Mouse (Mus musculus) lung, embryonic 16.5 days (tissue): Measurements from ENCODE around the gene Rptor. TPM values are rescaled to one million over a fixed set of nuclear protein-coding genes. Genes with fewer than 3 reads are reported as not detected.

Source experiments
- ATAC-seq: fragments of 200-750 bp; cut with Nextera tagmentation; 2 replicates; pipeline ENCODE4 v1.8.0; 2017; ENCODE audit warnings: low read depth, mild to moderate bottlenecking, moderate library complexity
- H3K27ac ChIP-seq: fragments of 300-500 bp; sonication (generic); 2 replicates; pipeline ENCODE4 v1.5.1; 2014; ENCODE audit warnings: mild to moderate bottlenecking, control low read depth, low read length
- H3K27me3 ChIP-seq: fragments of 300-500 bp; sonication (generic); 2 replicates; pipeline ENCODE4 v1.6.1; 2014; ENCODE audit warnings: low read depth, low read length, mixed read lengths; ENCODE audit not compliant: control insufficient read depth, insufficient read depth
- H3K36me3 ChIP-seq: fragments of 300-500 bp; sonication (generic); 2 replicates; pipeline ENCODE4 v1.6.1; 2014; ENCODE audit warnings: low read length; ENCODE audit not compliant: control insufficient read depth, insufficient read depth
- H3K4me1 ChIP-seq: fragments of 300-500 bp; sonication (generic); replicated peaks from 2 replicates; pipeline ENCODE4 v1.6.1; 2014; ENCODE audit warnings: low read length, mixed read lengths; ENCODE audit not compliant: control insufficient read depth, insufficient read depth
- H3K4me2 ChIP-seq: fragments of 300-500 bp; sonication (generic); 2 replicates; pipeline ENCODE4 v1.6.1; 2014; ENCODE audit warnings: low read depth, low read length, control low read depth
- H3K4me3 ChIP-seq: fragments of 300-500 bp; sonication (generic); 2 replicates; pipeline ENCODE4 v1.5.1; 2014; ENCODE audit warnings: mild to moderate bottlenecking, low read length, control low read depth
- H3K9ac ChIP-seq: fragments of 300-500 bp; sonication (generic); 2 replicates; pipeline ENCODE4 v1.6.1; 2014; ENCODE audit warnings: low read length, control low read depth
- H3K9me3 ChIP-seq: fragments of 300-500 bp; sonication (generic); 2 replicates; pipeline ENCODE4 v1.6.1; 2016; ENCODE audit warnings: low read length; ENCODE audit not compliant: control insufficient read depth
- WGBS: fragments of 180-500 bp; shearing (Covaris S2); extraction: QIAGEN DNeasy Blood & Tissue Kit; methylation state at CpG from one replicate; pipeline ENCODE4 v1.1.7; 2014; 5-methylcytosine and 5-hydroxymethylcytosine counted together
- polyA plus RNA-seq: library from polyadenylated mRNA; unstranded; fragments of >200 nt; fragmentation: Nextera tagmentation; extraction: Ambion mirVana; gene quantifications from 2 replicates; pipeline ENCODE4 v1.2.1, GENCODE M21; 2015

Rptor gene
- polyA plus RNA-seq, 1 experiment from 2014 or later: 7.1 TPM

- Histone ChIP-seq H3K4me3 (no peak overlapping the region), H3K9ac (no peak overlapping the region), H3K27me3 (no peaks in the 10 kb centered on the region), H3K36me3 (no peaks in the 10 kb centered on the region), H3K9me3 (no peaks in the 10 kb centered on the region), H3K4me1 (no peaks in the 10 kb centered on the region; the same call in 1 of the 2 replicates), H3K27ac (no peak overlapping the region), H3K4me2 (no peak overlapping the region)
- ATAC-seq: no peak
- WGBS: 47% methylated on average over 3 of the region's 3 CpGs
Observed at GRCm38 (mm10) chr11:119621266-119621665, 18.6 kb downstream of the Rptor start.

- H3K9ac ChIP-seq: no peak overlapping the region
- no peaks in the 10 kb centered on the region for H3K27me3 ChIP-seq
- H3K4me2 ChIP-seq: no peak overlapping the region
- no peak overlapping the region for H3K27ac ChIP-seq
- H3K36me3 ChIP-seq: no peaks in the 10 kb centered on the region
- ATAC-seq: no peak
- H3K4me3 ChIP-seq: no peak overlapping the region
- H3K4me1 ChIP-seq: no peaks in the 10 kb centered on the region; the same call in 1 of the 2 replicates
- 79% methylated on average over 8 of the region's 8 CpGs for WGBS
- no peaks in the 10 kb centered on the region for H3K9me3 ChIP-seq
Observed at GRCm38 (mm10) chr11:119623800-119624199, 21.1 kb downstream of the Rptor start.

- 61% methylated on average over 4 of the region's 4 CpGs for WGBS
Observed at GRCm38 (mm10) chr11:119624401-119624800, 21.7 kb downstream of the Rptor start.

GRCm38 (mm10) chr11:119624955-119625354 is 22.2 kb downstream of the Rptor start:
- Histone ChIP-seq H3K36me3 (no peaks in the 10 kb centered on the region), H3K9ac (no peak overlapping the region), H3K4me1 (no peaks in the 10 kb centered on the region; the same call in 1 of the 2 replicates), H3K4me2 (no peak overlapping the region), H3K4me3 (no peak overlapping the region), H3K27me3 (no peaks in the 10 kb centered on the region), H3K9me3 (no peaks in the 10 kb centered on the region), H3K27ac (no peak overlapping the region)
- ATAC-seq: no peak
- WGBS: 34% methylated on average over 3 of the region's 3 CpGs

More at GRCm38 (mm10) chr11:119624401-119624800, 21.7 kb downstream of the Rptor start:
- Histone ChIP-seq H3K4me3 (no peak overlapping the region), H3K9ac (no peak overlapping the region), H3K27ac (no peak overlapping the region), H3K4me1 (no peaks in the 10 kb centered on the region; the same call in 1 of the 2 replicates), H3K36me3 (no peaks in the 10 kb centered on the region), H3K4me2 (no peak overlapping the region), H3K27me3 (no peaks in the 10 kb centered on the region), H3K9me3 (no peaks in the 10 kb centered on the region)
- ATAC-seq: no peak

GRCm38 (mm10) chr11:119625476-119625875 is 22.8 kb downstream of the Rptor start:
- Histone ChIP-seq H3K9ac (no peak overlapping the region), H3K4me3 (no peak overlapping the region), H3K9me3 (no peaks in the 10 kb centered on the region), H3K36me3 (no peaks in the 10 kb centered on the region), H3K4me2 (no peak overlapping the region), H3K27ac (no peak overlapping the region), H3K4me1 (no peaks in the 10 kb centered on the region; the same call in 1 of the 2 replicates), H3K27me3 (no peaks in the 10 kb centered on the region)
- ATAC-seq: no peak
- 65% methylated on average over 6 of the region's 6 CpGs for WGBS

GRCm38 (mm10) chr11:119625943-119626342 is 23.2 kb downstream of the Rptor start:
- Histone ChIP-seq H3K9me3 (no peaks in the 10 kb centered on the region), H3K4me1 (no peaks in the 10 kb centered on the region; the same call in 1 of the 2 replicates), H3K9ac (no peak overlapping the region), H3K4me3 (no peak overlapping the region), H3K27ac (no peak overlapping the region), H3K27me3 (no peaks in the 10 kb centered on the region), H3K4me2 (no peak overlapping the region), H3K36me3 (no peaks in the 10 kb centered on the region)
- 54% methylated on average over 6 of the region's 6 CpGs for WGBS
- no peak for ATAC-seq

- Histone ChIP-seq H3K27me3 (no peaks in the 10 kb centered on the region), H3K9ac (no peak overlapping the region), H3K4me2 (no peak overlapping the region), H3K4me3 (no peak overlapping the region), H3K27ac (no peak overlapping the region), H3K4me1 (peaks cover 7% of the 10 kb centered on the region; the same call in 1 of the 2 replicates), H3K36me3 (no peaks in the 10 kb centered on the region), H3K9me3 (no peaks in the 10 kb centered on the region)
- no peak for ATAC-seq
- 48% methylated on average over 3 of the region's 3 CpGs for WGBS
Observed at GRCm38 (mm10) chr11:119627243-119627642, 24.5 kb downstream of the Rptor start.

- Histone ChIP-seq H3K4me3 (no peak overlapping the region), H3K4me1 (peaks cover 7% of the 10 kb centered on the region; the same call in 1 of the 2 replicates), H3K9me3 (no peaks in the 10 kb centered on the region), H3K9ac (no peak overlapping the region), H3K4me2 (no peak overlapping the region), H3K36me3 (no peaks in the 10 kb centered on the region), H3K27me3 (no peaks in the 10 kb centered on the region), H3K27ac (no peak overlapping the region)
- ATAC-seq: no peak
- 85% methylated on average over 3 of the region's 3 CpGs for WGBS
Observed at GRCm38 (mm10) chr11:119629072-119629471, 26.4 kb downstream of the Rptor start.

- H3K4me1 ChIP-seq: peaks cover 7% of the 10 kb centered on the region; the same call in 1 of the 2 replicates
- H3K9me3 ChIP-seq: no peaks in the 10 kb centered on the region
- WGBS: 66% methylated on average over 5 of the region's 5 CpGs
- no peak overlapping the region for H3K4me2 ChIP-seq
- H3K27me3 ChIP-seq: no peaks in the 10 kb centered on the region
- H3K4me3 ChIP-seq: no peak overlapping the region
- H3K27ac ChIP-seq: no peak overlapping the region
- no peak for ATAC-seq
- H3K9ac ChIP-seq: no peak overlapping the region
- H3K36me3 ChIP-seq: no peaks in the 10 kb centered on the region
Observed at GRCm38 (mm10) chr11:119630329-119630728, 27.6 kb downstream of the Rptor start.
